Mouse (Mus musculus): ENCODE results near the gene Sema3a.
"Not testable (repeated sequence)": the region's sequence is repeated elsewhere in the genome, so short reads cannot be mapped to it uniquely, and the experiment has no call there.

Gene Sema3a

DNA sequence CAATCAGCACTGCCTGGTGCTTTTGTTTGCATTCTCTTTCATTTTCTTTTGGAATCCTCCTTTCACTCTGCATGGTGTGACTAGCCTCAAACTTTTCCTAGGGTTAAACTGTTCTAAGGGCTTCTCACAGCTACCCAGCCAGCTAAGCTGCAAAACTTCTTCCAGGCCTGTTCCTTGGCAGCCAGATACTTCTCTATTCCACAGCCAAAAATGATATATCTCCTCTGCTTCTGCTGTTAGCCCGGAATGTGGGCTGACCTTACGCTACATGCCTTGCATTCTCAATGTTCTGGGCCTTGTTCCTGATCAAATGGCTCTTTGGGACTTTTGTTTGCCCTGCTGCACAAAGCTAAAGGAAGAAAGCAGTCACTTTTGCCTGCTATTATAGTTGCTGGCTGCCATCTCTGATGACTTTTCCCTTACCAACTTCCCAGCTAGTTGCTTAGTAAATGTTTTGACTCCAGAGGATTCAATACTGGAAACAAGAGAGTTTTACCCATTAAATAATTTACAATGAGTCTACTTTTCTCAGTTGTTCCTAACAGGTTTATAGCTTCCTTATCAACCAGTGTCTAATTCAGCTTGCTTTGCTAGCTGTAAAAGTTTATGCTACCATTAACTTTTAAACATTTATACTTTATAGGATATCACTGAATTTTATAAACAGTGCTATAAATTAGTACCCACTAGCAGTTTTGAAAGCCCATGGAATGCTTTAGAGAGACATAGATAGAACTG is 422.4 kb downstream of the Sema3a start:
- DNase-seq (ENCODE audit: low read depth, low spot score): peak; percentile 35

DNA sequence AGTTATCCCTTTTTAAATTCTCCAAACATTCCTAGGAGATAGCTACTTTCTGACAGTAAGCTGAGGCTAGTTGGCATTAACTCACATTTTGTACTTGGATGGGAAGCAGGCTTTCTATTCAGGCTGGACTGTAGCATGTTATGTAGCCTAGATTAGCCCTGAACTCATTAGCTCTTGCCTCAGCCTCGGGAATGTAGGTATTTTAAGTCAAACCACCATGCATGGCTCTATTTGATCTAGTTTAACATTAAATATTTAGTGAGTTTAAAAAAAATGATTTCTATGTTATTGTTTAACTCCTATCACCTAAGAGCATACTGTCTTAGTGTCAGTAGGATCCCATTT is 423.0 kb downstream of the Sema3a start:
- DNase-seq (ENCODE audit: low read depth, low spot score): no peak

DNA sequence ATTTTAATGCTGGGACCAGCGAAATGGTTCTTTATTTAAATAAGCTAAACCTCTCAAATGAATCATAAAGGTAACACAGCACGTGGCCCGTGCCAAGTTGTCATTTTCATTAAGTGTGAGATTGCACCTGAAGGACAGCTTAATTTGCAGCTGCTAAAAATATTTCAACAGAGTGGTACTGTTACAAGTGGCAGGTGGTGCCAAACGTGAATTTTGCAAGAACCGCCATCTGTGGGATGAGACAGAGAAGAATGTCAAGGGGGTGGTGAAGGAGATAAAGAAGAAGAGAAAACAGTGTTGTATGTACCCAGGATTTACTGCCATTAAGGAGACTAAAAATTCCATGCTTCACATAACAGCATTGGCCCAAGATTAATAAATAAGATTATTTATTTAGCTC is 423.9 kb downstream of the Sema3a start:
- DNase-seq (ENCODE audit: low read depth, low spot score): peak; percentile 41

DNA sequence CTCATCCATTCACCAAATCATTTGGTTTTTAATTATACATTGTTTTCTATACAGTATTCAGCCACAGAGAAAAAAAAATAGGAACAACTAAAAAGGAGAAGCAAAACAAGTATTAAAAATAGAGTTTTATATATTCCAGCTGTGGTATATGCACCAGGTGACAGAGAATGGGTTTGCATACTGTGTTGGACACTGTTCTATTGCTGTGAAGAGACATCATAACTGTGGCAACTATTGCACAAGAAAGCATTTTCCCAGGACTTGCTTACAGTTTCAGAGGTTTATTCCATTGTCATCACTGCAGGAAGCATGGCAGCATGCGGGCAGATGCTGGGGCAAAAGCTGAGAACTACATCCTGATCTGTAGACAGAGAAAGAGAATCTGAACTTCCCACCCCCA is 425.7 kb downstream of the Sema3a start:
- DNase-seq (ENCODE audit: low read depth, low spot score): no peak

DNA sequence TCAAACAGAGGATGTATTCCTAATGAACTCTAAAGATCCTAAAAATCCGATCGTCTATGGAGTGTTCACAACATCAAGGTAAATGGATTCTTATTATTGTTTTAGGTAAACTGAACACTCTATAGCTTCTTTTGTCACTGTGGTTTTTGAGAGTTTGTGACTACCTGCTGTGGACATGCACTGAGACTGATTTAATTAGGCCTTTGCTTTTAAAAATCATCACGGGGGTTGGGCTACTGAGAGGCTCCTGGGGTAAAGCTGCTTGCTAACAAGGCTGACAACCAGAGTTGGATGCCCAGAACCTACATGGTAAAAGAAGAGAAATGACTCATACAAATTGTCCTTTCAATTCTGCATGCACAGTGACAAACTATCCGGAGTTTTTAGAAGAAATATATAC is 432.0 kb downstream of the Sema3a start:
- no peak for DNase-seq (ENCODE audit: low read depth, low spot score)

DNA sequence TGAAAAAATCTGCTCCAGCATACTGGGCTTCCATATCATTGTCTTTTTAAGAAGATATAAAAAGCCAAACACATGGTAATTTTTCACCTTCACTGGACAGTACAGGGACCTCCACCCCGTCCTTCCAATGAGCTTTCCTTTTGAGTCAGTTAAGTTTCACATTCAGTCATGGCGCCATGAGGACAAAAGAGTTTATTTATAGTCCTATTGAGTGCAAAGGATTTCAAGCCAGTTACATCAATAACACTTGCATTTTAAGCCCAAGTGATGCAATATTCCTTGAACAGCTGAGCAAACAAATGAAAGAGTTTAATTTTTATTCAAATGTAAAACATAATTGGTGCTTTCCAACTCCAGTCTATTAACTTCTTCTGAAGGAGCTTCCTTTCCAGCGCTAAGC is 448.7 kb downstream of the Sema3a start:
- DNase-seq (ENCODE audit: low read depth, low spot score): no peak

DNA sequence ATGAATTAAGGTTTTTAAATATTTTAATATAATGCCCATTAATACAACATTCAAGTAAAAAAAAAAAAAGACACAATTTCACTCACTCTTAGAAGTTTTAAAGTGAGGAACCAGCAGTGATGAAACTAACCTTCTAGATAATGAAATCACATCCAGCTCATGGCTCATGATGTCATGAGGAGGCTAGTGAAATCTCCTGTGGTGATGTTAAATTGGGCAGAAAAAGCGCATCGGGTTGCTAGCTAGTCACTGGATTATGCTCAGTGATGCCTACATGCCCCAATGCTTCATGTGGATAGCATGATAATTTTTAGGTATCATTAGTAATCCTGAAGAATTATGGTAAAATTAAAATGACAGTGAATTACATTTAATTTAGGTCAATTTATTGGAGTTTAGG is 453.9 kb downstream of the Sema3a start:
- DNase-seq (ENCODE audit: low read depth, low spot score): no peak

DNA sequence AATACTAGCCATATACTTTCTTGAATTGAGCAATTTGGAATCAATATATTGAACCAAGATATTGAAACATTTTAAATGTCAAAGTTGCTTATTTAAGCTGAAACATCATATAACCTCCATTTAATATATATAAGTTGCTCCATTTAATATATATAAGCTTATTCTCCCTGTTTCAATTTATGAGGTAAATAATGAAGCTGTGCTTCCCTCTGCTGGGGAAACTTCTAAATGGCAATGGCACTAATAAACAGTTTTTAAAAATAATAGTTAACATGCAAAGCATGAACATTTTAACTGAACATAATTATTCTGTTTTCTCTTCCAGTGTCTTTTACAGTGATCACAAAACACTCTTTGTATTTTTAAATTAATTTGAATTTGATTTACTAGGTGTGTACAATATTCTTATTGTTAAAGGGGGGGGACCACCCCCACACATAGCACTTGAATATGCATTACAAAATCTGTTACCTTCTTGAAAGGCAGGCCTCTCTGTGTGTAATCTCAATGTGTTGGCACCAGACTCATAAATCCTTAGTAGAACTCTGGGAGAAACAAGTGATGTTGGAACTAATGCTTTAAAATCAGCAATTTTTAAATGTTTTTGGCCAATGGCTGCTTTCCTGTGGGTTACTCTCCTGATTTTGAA is 460.5 kb downstream of the Sema3a start:
- DNase-seq (ENCODE audit: low read depth, low spot score): peak; percentile 47

DNA sequence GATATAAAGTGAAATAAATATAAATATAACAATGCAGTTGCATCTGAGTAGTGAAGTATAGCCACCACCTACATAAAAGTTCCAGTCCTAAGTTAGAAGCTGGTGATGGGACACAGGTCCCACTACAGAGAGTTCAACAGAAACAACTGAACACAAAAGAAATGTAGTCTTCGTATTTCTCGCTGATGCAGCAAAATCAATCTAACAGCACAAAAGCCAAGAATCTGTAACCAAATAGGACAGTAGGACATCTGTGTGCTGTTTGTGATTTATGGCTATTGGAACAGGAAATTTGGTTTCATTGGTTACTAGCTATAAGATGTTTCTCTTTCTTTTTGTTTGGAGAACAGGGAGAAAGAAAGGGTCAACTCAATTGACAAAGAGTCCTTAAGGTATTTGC is 469.2 kb downstream of the Sema3a start:
- DNase-seq (ENCODE audit: low read depth, low spot score): no peak

DNA sequence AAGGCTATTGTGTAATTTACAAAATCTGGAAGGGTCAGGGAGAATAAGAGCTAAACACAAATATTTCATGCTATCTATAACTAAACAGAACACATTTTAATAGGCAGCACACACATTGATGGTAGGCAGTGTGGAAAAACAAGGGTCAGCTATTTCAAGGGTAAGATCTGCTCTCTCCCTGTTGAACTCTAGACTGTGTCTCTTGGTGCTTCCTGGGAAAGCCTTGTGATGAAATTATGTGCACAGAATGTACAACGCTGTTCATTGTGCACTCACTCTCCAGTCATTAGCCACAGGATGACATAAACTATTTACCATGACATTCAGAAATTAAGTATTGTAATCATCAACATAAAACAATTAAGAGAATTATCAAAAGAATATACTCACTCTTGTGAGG is 486.4 kb downstream of the Sema3a start:
- DNase-seq (ENCODE audit: low read depth, low spot score): no peak

DNA sequence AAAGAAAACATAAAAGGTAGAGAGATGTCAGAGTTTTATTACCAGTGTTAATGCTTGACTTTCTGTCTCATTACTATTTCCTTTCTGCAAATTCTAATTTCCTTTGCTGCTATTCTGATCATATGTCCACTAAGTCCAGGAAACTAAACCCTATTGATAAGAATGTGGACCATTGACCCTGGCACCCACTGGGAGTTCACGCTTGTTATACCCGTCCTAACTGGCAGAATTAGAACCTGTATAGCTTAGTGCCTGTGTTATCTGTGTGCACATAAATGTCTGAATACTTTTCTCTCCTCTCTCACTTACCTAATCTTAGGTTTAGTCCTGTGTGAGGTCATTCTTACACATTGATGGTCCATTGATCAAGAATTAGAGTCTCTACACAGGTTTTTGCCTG is 486.9 kb downstream of the Sema3a start:
- no peak for DNase-seq (ENCODE audit: low read depth, low spot score)

DNA sequence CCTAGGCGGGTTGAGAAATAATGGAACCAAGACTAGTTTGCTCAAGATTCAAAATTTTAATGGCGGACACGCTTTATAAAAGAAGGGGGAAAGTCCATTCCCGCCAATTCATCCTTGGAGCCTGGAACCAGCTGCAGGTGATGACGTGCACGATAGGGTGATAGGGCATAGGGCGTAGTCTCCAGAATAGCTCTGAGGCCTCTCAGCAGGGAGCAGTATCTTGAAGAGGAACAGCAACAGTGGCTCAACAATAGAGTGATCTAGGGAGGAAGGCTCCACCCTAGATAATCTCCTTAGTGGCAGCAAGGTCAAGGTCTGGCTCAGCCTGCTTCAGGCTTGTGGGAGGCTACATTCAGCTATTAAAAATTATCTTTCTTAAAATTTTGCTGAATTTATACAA is 489.4 kb downstream of the Sema3a start:
- not testable (repeated sequence) for DNase-seq (ENCODE audit: low read depth, low spot score)

DNA sequence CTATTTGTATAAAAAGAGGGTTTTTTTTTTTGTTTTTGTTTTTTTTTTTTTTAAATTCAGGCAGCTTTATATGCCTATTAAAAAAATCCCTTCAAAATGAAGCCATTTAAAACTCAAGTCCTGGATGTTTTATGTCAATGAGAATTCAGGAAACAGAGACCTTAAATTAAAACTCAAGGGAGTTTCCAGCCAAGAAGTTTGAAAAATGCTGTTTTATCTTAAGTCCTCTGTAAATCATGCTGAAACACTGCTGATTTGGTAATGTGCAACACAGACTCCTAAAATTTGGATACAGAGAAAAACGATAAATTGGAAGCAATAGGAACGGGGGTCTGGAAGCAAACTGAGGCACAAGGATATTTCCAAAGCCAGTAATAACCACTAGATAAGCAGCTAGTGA is 490.7 kb downstream of the Sema3a start:
- no peak for DNase-seq (ENCODE audit: low read depth, low spot score)

DNA sequence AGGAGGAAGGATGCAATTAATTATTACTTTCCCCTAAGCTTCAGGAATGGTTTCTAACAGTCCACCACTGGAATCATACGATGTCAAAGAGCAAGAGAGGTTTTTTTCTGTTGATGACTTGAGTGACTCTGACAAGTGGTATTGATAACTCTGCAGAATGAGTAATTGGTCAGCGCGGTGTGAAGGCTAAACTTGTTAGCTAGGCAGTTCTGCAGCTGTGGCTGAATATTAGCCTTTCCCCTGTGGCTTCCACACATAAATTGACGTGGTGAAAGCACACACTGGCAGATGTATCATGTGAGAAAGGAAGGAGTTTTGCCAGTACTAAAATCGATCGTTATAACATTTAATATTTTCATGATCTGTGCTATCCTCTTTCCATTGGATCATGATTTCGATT is 497.4 kb downstream of the Sema3a start:
- no peak for DNase-seq (ENCODE audit: low read depth, low spot score)

DNA sequence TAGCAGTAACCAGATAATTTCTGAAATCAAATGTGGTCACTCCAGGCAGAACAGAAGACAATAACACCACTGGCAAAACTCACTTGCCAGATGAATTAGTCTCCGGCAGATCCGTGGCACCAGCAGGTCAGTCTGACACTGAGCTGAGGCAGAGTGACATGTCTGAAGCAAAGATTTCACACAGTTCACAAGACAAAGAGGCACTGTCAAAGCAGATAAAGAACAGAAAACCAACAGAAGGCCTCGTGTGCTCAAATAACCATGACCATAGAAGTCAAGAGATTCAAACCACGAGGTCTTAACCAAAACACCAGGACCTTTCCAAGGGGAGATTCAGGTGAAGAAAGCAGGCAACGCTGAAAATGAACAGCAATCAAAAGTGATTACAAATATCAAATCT is 499.5 kb downstream of the Sema3a start:
- no peak for DNase-seq (ENCODE audit: low read depth, low spot score)

DNA sequence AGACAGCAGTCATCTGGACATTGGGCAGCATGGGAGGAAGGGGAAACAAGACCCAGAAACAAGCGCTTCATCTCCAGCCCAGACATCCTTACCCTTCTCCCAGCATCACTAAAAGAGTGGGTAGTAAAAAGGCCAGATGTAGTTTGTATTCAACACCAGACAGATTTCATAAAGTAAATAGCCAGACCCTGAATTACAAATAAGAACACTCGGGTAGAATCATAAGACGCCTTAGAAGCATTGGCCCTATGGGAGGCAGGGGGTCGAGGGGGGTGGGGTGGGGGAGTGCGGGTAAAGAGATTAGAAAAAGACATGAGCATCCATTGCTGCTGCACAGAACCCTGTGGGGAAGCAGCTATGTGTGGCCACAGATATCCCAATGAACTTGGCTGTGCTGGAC is 500.9 kb downstream of the Sema3a start:
- DNase-seq (ENCODE audit: low read depth, low spot score): no peak

DNA sequence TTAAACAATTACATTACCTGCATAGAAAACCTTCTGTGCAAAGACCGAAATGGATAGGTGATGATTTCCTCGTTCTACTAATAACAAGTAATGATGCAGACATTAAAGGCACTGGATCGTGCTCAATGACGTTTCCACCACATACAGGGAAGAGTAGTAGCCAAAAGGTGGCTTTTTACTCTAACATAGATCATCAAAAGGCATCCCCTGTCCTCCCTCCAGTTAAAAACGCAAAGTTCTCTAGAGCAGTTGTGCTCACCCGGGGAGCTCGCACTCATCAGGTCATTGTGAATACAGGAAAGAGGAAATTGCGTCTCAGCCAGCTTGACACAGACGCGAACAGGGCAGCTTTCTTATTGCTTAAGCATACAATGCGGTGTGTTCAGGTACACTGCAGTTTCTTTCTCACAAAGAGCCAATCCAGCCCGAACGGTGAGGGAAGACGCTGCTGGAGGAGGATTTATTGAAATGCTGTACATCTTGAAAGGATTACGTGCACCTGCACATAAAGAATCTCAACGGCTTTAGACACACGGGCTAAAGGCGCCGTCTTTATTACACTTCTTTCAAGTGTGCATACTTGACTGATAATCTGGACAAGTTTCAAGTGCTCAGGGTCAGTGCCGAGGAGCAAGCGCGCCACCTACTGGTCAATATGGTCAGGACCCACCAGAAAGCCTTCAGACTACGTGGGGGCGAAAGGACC is 503.5 kb downstream of the Sema3a start:
- peak; percentile 90 for DNase-seq (ENCODE audit: low read depth, low spot score)

DNA sequence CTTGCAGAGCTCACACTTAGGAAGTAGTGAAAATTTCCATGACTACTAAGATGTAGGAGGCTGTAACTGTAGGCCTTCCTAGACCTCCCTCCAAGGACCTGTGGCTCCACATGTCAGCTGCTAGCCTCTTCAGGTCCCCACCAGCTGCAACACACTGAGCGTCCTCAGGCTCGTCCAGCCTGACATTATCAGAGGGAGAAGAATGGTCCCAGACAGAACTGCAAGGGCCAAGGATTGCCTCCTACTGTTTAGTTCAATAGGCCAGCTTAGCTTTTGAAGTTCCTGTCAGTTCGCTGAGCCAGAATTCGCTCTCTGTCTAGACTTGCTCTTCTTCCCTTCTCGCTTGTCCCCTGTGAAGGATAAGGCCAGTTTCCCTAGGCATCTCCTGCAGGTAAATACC is 504.7 kb downstream of the Sema3a start:
- no peak for DNase-seq (ENCODE audit: low read depth, low spot score)

DNA sequence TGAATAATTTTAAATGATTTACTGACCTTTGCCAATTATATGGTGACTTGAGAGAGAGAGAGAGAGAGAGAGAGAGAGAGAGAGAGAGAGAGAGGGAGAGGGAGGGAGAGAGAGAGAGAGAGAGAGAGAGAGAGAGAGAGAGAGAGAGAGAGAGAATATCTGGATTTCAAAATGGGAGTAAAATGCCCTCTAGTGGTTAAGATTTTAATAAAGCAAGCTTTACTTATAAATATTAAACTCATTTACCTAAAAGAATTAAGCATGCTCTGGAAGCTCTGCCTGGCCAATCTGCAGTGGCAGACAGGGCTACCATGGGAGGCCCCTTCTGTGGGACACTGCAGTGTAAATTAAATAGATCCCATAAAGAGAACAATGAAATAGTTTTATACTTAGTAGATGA is 505.5 kb downstream of the Sema3a start:
- peak; percentile 13 for DNase-seq (ENCODE audit: low read depth, low spot score)

DNA sequence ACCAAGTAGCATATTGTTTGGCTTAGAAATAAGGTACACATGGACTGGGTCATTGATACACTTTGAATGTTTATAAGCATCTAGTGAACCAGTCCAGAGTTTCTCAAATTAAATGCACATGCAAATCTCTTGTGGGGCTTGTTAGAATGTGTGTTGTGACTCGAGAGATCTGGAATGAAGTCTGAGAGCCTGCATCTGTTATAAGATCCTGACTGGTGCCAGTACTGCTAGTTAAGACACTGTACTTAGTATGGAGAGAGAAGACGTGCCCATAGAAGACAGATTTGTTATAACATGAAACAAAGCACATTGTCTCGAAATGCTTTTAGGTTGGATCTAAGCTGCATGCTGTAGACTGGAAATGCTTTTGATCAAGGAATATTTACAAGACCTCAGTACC is 511.0 kb downstream of the Sema3a start:
- no peak for DNase-seq (ENCODE audit: low read depth, low spot score)

Data from brain, adult 2 months (tissue).